In the genomic region with DNA sequence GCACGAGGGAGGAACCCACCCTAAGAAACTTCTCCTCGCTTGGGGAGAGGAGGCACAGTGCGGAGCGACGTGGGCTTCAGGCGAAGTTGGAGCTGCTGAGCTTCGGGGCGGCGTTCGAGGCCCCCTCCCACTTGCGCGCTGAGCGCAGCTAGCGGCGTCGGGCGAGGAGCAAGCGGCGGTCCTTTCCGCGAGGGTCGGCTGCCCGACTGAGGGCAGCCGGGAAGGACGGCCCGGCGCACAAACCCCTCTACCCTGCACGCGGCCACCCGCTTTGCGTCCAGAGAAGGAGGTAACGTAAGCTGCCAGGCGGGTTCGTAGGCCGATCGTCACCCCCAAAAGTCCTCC, we compare ENCODE assay signal across 8 mouse cellular contexts. TPM values are rescaled to one million over a fixed set of nuclear protein-coding genes. Genes with fewer than 3 reads are reported as not detected.
A peak's percentile ranks its signal among the peaks of the same experiment; 100 is the strongest.
DNase-seq lines count a peak whose midpoint lies in the region; ATAC-seq and TF ChIP-seq lines count a peak whose summit lies in the region.

No protein-coding gene starts in this region.

- no peak overlapping the region for H3K27ac ChIP-seq in heart, embryonic 13.5 days (replicated peaks)
- H3K27ac ChIP-seq in ES-E14 (ENCODE audit: insufficient read depth, low read depth, low read length, poor library complexity, severe bottlenecking), result no peak overlapping the region
- H3K27ac ChIP-seq in forebrain, embryonic 16.5 days (ENCODE audit: low read length), result no peak overlapping the region
- H3K27ac ChIP-seq in liver, embryonic 16.5 days (ENCODE audit: low read length), result no peak overlapping the region

- no peaks in the 10 kb centered on the region for H3K9me3 ChIP-seq in heart, embryonic 13.5 days
- no peaks in the 10 kb centered on the region for H3K9me3 ChIP-seq in ES-E14 (ENCODE audit: control insufficient read depth, insufficient read depth, low read depth, low read length)
- H3K9me3 ChIP-seq in forebrain, embryonic 16.5 days (ENCODE audit: control insufficient read depth, low read length), result no peaks in the 10 kb centered on the region
- H3K9me3 ChIP-seq in liver, embryonic 16.5 days (replicated peaks; ENCODE audit: control insufficient read depth, low read length), result no peaks in the 10 kb centered on the region

- H3K4me3 ChIP-seq in heart, embryonic 13.5 days, result peak overlapping the region; percentile 62
- peak overlapping the region; percentile 62 to 66 for H3K4me3 ChIP-seq in ES-E14 (ENCODE audit: insufficient read depth in 1 of 2, low read depth in 1 of 2, low read length in 2 of 2, poor library complexity in 1 of 2, severe bottlenecking in 1 of 2)
- peak overlapping the region; percentile 53 for H3K4me3 ChIP-seq in forebrain, embryonic 16.5 days (replicated peaks; ENCODE audit: low read length)
- H3K4me3 ChIP-seq in liver, embryonic 16.5 days (ENCODE audit: low read depth, low read length), result peak overlapping the region; percentile 54

- peaks cover 26% of the 10 kb centered on the region for H3K4me1 ChIP-seq in heart, embryonic 13.5 days
- no peaks in the 10 kb centered on the region; a peak in 1 of 4 replicates for H3K4me1 ChIP-seq in ES-E14 (ENCODE audit: control insufficient read depth in 2 of 2, insufficient read depth in 2 of 2, low read length in 2 of 2, poor library complexity in 1 of 2)
- H3K4me1 ChIP-seq in forebrain, embryonic 16.5 days (replicated peaks; ENCODE audit: control insufficient read depth, insufficient read depth, low read length), result peaks cover 12% of the 10 kb centered on the region
- peaks cover 7% of the 10 kb centered on the region for H3K4me1 ChIP-seq in liver, embryonic 16.5 days (ENCODE audit: control insufficient read depth, low read depth, low read length)

- no peak for DNase-seq in heart, adult 8-10 months (ENCODE audit: low spot score)
- no peak for DNase-seq in ES-E14 (ENCODE audit: low read depth, low spot score)
- no peak for DNase-seq in thymus, postnatal 36 days
- DNase-seq in frontal cortex, postnatal 10 days (ENCODE audit: low spot score in 2 of 2), result no peak
- no peak for DNase-seq in right cerebral cortex, adult 18-20 months

- peak overlapping the region; percentile 97 for H3K4me2 ChIP-seq in heart, embryonic 13.5 days
- H3K4me2 ChIP-seq in forebrain, embryonic 16.5 days (ENCODE audit: low read length), result peak overlapping the region; percentile 93
- peak overlapping the region; percentile 69 for H3K4me2 ChIP-seq in liver, embryonic 16.5 days (ENCODE audit: low read depth, low read length)

- in situ Hi-C loops in ES-E14 (cut with MboI; ENCODE audit: low sequenced_read_pairs in 2 of 2, unreplicated experiment in 2 of 2), result loop anchor here in 1 of 2 experiments (10.0 kb wide), 1 partner anchor 138 kb away; no protein-coding TSS in a partner anchor

- H3K27me3 ChIP-seq in heart, embryonic 13.5 days (replicated peaks), result peaks cover 91% of the 10 kb centered on the region
- H3K27me3 ChIP-seq in forebrain, embryonic 16.5 days (replicated peaks; ENCODE audit: control insufficient read depth, insufficient read depth, low read length), result peaks cover 31% of the 10 kb centered on the region
- H3K27me3 ChIP-seq in liver, embryonic 16.5 days (ENCODE audit: control insufficient read depth, insufficient read depth, low read depth, low read length), result peaks cover 58% of the 10 kb centered on the region

- H3K9ac ChIP-seq in heart, embryonic 13.5 days, result peak overlapping the region; percentile 72
- peak overlapping the region; percentile 77 for H3K9ac ChIP-seq in ES-E14 (ENCODE audit: insufficient read depth, low read depth, low read length, poor library complexity, severe bottlenecking)
- H3K9ac ChIP-seq in forebrain, embryonic 16.5 days (replicated peaks; ENCODE audit: low read depth, low read length), result peak overlapping the region; percentile 49
- H3K9ac ChIP-seq in liver, embryonic 16.5 days (ENCODE audit: low read depth, low read length), result no peak overlapping the region

- H3K36me3 ChIP-seq in heart, embryonic 13.5 days, result no peaks in the 10 kb centered on the region
- no peaks in the 10 kb centered on the region for H3K36me3 ChIP-seq in ES-E14 (ENCODE audit: control insufficient read depth, insufficient read depth, low read length, poor library complexity, severe bottlenecking)
- H3K36me3 ChIP-seq in forebrain, embryonic 16.5 days (ENCODE audit: control insufficient read depth, insufficient read depth), result no peaks in the 10 kb centered on the region
- no peaks in the 10 kb centered on the region for H3K36me3 ChIP-seq in liver, embryonic 16.5 days (ENCODE audit: control insufficient read depth, insufficient read depth)

- under 1% methylated on average over 36 of the region's 36 CpGs for WGBS in heart, embryonic 13.5 days
- WGBS in forebrain, embryonic 16.5 days, result 0% methylated on average over 36 of the region's 36 CpGs
- under 1% methylated on average over 36 of the region's 36 CpGs for WGBS in liver, embryonic 16.5 days (ENCODE audit: insufficient replicate concordance)

- ATAC-seq in heart, embryonic 13.5 days (ENCODE audit: extremely low read depth, insufficient number of reproducible peaks, low FRiP score, low TSS enrichment), result peak; percentile 23; the same call in 1 of the 2 replicates
- peak; percentile 80 for ATAC-seq in forebrain, embryonic 16.5 days
- no peak for ATAC-seq in liver, embryonic 16.5 days (ENCODE audit: low read depth)

TF ChIP-seq in ES-E14, 5 proteins besides CTCF, POLR2A, EP300 and RAD21:
- TF ChIP-seq HCFC1 (IDR thresholded peaks at IDR 0.05; ENCODE audit: borderline replicate concordance, insufficient read depth, low read length) (no peak), ZC3H11A (IDR thresholded peaks at IDR 0.05; ENCODE audit: borderline replicate concordance, low read depth, low read length) (no peak), ZNF384 (IDR thresholded peaks at IDR 0.05; ENCODE audit: low read depth, low read length) (no peak), CHD2 (IDR thresholded peaks at IDR 0.05; ENCODE audit: low read depth, low read length) (no peak), MAFK (IDR thresholded peaks at IDR 0.05; ENCODE audit: insufficient read depth, low read depth, low read length) (no peak)

RNA-seq across cellular contexts. Expression of gene Rasd2, which starts 0.5 kb away (rescaled TPM):
- 0.20 and 0.43 TPM in 2 replicates for polyA plus RNA-seq in heart, embryonic 13.5 days (2015; fragmentation: Nextera tagmentation; extraction: Ambion mirVana)
- total RNA-seq in heart, adult 8-10 months (2022), result 10 to 100 TPM in 1 of 4 experiments, 1 to 10 TPM in 3; 4.2 to 11.3 (median 6.2) TPM
- 2.1 TPM in 2 replicates for total RNA-seq in ES-E14 (2012; rRNA removed)
- polyA plus RNA-seq in forebrain, embryonic 16.5 days (2015; fragmentation: Nextera tagmentation; extraction: Ambion mirVana), result 0.70 and 1.4 TPM in 2 replicates
- 0.11 TPM in 1 of 2 replicates, not detected in the other for polyA plus RNA-seq in liver, embryonic 16.5 days (2015; fragmentation: Nextera tagmentation; extraction: Ambion mirVana)
